Mouse (Mus musculus) urinary bladder, postnatal 10 days (tissue): ENCODE data around the gene Shisa4.

Experiments used
- DNase-seq: peaks from one replicate; pipeline ENCODE4 v3.0.0; 2022; ENCODE audit warnings: low spot score

The Shisa4 gene

DNA sequence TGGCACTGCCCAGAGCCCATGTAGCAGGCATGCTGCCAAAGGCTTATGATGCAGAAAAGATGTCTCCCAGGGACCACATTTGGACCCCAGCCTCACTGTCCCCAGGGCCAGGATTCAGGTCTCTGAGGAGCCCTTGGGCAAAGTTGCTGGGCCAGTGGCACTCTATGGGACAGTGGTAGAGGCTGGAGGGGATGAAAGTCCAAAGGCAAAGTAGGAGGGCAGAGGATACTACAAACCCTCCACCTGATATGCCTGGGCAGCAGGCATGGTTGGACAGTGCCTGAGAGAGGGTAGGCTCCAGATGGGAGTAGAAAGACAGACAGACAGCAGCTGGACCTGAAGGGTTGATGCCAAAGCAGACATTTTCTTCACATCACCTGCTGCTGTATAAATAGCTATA is 8.7 kb downstream of the Shisa4 start:
- DNase-seq: no peak

DNA sequence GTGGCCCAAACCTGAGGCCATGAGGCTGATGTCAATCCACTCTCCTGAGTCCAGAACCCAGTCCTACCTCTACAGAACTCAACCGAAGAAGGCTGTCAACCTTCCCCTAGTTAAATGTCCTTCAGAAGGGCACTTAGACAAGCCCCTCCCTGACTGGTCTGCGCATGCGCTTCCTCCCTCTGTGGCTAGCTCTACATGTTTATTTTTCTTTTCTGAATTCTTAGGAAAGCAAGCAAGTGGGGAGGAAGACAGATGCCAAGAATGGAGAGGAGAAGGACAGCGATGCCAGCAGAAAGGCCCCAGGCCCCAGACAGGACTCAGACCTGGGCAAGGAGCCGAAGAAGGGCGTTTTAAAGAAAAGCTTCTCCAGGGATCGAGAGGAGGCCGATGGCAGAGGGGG is 11.6 kb downstream of the Shisa4 start:
- no peak for DNase-seq

DNA sequence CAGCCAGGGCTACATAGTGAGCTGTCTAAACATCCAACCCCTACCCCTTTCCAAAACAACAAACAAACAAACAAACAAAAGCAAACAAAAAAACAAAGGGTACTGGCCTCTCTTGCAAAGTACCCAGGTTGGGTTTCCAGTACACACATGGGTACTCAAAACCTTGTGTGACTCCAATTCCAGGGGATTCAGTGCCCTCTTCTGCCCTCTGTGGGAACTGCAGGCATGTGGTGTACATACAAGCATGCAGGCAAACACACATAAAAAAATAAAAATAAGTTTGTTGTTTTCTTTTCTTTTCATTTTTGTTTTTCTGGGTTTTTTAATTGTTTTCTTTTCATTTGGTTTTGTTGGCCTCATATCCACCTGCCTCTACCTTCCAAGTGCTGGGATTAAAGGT is 12.9 kb downstream of the Shisa4 start:
- DNase-seq: no peak

DNA sequence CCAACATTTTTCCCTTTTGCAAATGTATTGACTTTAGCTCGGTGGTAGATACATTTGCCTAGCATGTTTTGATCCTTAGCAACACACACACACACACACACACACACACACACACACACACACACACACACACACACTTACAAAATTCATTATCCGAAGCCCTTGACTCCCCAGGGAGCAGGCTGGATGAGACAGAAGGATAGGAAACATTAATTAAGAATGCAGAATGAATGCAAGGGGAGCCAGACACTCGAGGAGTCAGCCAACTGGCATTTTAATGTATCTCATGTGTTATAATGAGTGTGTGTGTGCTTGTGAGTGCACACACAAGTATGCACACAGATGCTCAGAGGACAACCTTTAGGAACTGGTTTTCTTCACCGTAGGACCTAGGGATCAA is 13.5 kb downstream of the Shisa4 start:
- no peak for DNase-seq

DNA sequence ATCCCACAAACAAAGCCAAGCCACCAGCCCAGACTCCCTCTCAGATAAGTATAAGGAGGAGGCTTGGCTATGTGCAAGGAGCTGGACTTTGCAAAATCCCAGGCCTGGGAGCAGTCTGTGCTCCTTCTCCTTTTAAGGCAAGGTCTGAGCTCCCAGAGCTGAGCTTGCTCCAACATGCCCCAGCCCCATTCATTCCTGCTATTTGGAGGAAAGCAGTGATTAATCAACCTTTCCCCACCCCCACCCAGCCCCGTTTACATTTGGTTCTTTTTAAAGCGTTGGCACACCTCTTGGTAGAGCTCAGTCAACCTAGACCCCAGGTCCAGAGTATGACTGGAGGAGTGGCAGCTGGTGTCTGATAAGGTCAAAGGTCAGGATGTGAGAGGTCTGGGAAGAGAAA is 16.0 kb downstream of the Shisa4 start:
- DNase-seq: no peak

DNA sequence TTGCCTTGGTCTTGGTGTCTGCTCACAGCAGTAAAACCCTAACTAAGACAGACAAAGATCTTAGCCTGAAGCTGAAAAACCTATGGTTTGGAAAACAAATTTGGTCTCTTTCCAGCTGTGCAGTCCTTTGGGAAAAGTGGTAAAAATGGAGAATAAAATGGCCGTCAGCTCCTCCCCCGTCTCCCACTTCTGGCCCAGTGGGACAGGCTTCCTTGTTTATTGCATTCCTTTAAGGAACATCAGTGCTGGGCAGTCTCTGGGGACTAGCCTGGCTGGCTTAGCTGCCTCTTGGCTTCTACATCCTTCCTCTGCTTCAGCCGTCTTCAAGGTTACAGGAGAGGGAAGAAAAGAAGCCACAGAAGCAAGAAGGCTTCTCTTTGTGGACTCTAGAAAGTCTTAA is 23.1 kb downstream of the Shisa4 start:
- DNase-seq: no peak

DNA sequence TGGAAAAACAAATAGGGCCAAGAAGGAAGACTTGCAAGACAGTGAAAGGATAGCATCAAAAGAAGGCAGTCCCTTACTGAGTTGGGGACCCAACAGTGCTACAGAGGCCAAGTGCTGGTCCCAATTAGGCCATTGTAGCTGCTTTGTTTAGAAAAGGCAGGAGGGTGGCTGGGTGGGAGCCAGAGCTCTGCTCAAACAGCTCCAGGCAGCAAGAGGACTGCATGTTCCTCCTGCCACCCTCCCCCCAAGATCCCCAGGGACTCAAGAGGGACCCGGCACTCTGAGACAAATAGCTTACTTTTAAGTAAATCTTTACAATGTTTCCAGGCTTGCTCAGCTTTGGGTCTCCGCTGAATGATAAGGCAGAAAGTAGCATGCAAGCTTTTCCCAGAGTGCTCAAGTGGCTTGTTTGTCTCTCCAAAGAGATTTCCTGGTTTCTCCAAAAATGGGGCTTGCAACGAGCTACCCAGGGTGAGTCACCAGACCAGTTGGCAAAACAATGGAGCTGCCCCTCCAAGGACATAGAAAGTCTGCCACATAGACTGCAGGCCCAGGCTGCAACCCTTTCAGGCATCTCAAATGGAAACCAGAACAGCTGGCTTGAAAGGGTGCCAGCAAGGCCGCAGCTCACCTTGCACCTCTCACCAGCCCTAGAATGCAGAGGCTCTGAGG is 27.4 kb downstream of the Shisa4 start:
- DNase-seq: no peak

DNA sequence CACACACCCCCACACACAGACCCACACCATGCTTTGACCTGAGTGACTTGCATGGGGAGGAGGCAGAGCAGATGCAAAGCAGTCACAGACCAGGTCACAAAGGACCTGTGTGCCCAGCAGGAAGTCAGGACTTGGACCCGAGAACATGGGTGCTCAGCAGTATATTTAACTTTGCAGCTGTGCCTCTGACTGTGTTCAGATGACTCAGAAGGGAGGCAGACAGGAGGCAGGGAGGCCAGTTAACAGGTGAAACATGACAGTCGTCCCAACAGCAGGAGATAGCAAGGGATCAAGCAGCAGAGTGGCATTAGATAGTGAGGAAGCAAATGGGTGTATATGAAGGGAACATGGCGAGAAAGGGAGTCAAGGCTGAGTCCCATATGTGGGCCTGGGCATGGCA is 28.1 kb downstream of the Shisa4 start:
- DNase-seq: no peak

DNA sequence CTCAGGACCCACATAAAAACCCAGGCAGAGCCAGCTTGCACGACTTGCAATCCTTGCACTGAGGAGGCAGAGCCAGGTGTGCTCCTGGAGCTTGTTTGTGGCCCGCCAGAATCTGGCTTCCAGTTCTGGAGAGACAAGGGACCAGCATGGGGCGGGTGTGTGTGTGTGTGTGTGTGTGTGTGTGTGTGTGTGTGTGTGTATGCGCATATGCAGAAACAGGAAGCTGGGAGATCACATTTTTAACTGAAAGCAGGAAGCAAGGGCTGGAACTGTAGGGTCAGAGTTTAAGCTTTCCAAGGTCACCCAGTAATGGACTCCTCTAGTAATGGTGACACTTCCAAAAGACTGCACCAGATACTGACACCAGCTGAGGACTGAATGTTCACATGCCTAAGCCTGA is 31.0 kb downstream of the Shisa4 start:
- DNase-seq: no peak

DNA sequence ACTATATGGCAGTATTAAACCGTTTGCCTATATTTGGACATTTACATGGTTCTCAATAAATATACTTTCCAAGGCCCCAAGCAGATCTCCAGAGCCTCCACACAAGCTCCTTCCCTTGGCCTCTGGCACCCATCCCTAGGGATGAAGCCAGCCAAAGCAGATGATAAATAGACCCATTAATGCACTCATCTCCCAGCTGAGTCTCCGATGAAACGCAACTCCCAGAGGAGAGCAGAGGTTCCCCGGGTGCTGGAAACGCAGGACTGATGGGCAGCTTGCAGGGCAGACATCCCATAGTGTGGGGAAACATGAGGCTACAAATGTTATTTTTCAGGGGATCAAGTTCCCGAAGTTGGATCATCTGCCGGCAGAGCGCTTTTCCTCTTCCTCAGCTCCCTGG is 33.1 kb downstream of the Shisa4 start:
- no peak for DNase-seq

DNA sequence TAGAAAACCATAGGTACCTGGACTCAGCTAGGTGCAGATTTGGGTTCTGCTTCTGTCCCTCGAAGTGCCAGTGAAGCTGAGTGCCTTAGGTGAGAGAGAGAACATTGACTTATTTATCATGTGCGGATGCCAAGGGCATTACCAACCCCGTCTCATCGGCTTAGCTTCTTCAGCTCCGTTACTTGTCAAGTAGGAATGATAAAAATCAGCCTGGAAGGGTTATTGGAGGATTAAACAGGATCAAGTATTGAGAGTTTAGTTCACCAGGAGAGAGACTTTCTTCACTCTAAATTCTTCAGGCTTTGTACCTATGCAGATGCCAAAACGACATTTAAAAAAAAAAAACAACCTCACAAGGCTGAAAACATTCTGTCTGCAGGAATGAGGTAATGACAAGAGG is 44.5 kb downstream of the Shisa4 start:
- DNase-seq: no peak

DNA sequence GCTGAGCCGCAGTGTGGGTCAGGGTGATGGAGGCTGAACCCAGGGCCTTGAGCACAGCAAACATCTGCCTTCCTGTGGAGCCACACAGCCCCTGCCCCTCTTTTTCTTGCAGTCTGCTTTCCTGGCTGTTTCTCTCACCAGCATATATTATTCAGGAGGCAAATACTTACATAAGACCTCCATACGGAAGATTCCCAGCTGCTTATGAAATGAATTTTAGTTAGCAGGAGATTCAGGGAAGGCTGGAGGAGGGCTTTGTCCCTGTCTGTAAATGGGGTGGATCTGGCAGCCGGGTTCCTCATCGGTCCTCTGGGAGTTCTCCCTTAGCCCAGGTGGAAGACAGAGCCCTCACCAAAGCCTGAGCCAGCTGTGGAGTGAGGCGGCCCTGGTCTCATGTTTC is 46.7 kb downstream of the Shisa4 start:
- no peak for DNase-seq

DNA sequence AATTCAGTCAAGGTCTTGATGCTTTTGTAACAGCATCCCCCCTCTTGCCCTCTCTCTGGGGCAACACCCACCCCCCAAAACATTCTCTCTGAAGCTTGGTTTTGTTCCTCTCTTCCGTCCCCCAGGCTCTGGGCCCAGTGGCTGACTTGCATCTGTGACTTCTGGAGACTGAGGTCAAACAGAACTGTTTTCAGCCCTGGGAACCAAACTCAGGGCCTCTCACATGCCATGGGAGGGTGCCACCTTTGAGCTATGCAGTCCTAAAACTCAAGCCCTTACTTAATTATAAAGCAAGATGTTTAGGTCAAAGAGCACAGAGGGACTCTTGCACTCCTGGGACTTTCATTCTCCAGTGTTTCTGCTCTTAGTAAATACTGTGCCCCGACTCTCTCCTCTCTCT is 49.1 kb downstream of the Shisa4 start:
- DNase-seq: no peak

DNA sequence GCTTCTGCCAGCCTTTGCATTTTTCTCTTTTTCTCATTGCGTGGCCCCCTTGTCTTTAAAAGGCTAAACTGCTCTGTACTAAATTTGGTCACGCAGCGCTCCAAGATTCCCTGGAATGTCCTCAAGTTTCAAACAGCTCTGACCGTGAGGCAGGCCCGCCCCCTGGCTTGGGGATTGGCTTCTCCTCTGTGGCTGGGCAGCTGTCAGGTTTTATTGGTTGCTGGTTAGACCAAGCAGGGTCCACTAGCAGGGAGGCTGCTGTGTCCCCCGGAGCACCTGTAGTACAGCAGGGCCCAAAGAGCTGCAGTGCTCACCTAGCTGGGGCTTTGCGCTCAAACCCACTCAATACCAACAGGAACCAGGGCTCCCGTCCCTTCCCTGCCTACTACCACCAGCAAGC is 50.5 kb downstream of the Shisa4 start, which contains the start of gene Lmod1:
TSS of gene Lmod1 (plus strand) at position 237 of the 400 bp plus-strand sequence.
- DNase-seq: no peak

DNA sequence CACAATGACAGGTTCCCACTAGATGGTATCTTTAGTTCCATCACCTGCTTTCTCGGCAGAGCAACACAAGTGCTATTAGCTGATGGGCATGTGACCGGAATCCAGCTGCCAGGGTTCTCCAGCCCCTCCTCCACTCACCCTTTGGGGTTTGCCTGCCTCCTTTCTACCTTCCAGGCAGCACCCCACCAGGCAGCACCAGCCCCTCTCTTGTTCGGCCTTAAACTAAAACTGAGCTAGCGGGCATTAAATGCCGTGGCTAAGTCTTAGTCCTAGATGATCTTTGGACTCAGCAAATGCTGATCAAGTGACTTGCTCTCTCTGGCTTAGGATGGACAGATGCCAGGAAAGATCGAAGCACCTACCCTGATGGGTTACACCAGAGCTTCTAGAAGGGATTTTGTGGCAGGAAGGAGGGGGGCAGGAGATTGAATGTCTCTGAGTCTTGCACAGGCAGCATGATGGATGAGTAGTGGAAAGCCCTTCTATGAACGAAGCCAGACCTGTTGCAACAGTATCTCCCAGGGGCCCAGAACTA is 51.6 kb downstream of the Shisa4 start:
- no peak for DNase-seq
